Mouse (Mus musculus) B cell, adult 67 days (primary cell): ENCODE data around the gene Gm8138. TPM values are rescaled to one million over a fixed set of nuclear protein-coding genes. Genes with fewer than 3 reads are reported as not detected.

Experiments
- total RNA-seq, 2 experiments: library from RNA; stranded (reverse); gene quantifications; 4 replicates each; pipeline ENCODE4 v1.2.4; 2023

The Gm8138 gene
- not detected for total RNA-seq

GRCm38 (mm10) chr14:43416250-43416649 is at the start of gene Gm8138:
Gene Gm8138 (minus strand): TSS chr14:43416350.

Other genes with a start within 250 kb of the Gm8138 start
- not detected for gene Gm7233, start 236.5 kb downstream of the Gm8138 start, total RNA-seq
- gene Gm8122, start 181.0 kb downstream of the Gm8138 start, total RNA-seq = not detected
- not detected for gene Gm8126, start 157.7 kb downstream of the Gm8138 start, total RNA-seq
- gene Gm9732, start 141.3 kb downstream of the Gm8138 start, total RNA-seq = not detected
- not detected for gene Gm8127, start 122.5 kb downstream of the Gm8138 start, total RNA-seq
- gene 1700001F09Rik, start 68.5 kb downstream of the Gm8138 start, total RNA-seq = not detected
- gene Gm5799, start 127.2 kb upstream of the Gm8138 start, total RNA-seq = not detected
- gene Gm17654, start 162.8 kb upstream of the Gm8138 start, total RNA-seq = not detected
- gene Gm10375, start 191.7 kb upstream of the Gm8138 start, total RNA-seq = not detected